Mouse (Mus musculus): ENCODE data around the gene Dhrs4. TPM values are rescaled to one million over a fixed set of nuclear protein-coding genes. Genes with fewer than 3 reads are reported as not detected.

The Dhrs4 gene
- polyA plus RNA-seq, 1 experiment from 2014 or later, result 49.6 TPM

DNA sequence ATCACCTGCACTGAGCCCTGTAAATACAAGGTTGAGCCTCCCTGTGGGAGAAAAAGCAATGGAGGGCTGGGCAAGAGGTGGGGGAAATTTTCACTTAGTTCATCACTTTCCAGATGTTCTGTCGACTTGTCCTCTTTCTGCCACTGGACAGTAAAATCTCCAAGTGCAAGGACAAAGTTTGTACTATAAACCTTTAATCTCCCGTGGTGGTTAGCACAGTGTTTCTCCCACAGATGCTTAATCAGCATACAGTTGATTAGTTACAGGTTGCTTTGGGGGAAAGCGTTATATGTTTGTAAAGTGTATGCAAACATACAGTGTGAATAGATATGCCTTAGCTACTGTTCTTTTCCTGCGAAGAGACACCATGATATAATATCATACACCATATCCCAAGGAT lies 12.1 kb upstream of the Dhrs4 start:
- Histone ChIP-seq H3K4me2 (replicated peaks) (no peak overlapping the region), H3K4me3 (no peak overlapping the region), H3K9me3 (no peaks in the 10 kb centered on the region), H3K4me1 (no peaks in the 10 kb centered on the region), H3K27me3 (no peaks in the 10 kb centered on the region), H3K27ac (replicated peaks) (no peak overlapping the region), H3K9ac (replicated peaks) (no peak overlapping the region), H3K36me3 (no peaks in the 10 kb centered on the region)
- 87% methylated on average over 4 of the region's 4 CpGs for WGBS
- ATAC-seq (replicated peaks), result no peak

GRCm38 (mm10) chr14:55467108-55467507 lies 11.4 kb upstream of the Dhrs4 start:
- Histone ChIP-seq H3K4me3 (no peak overlapping the region), H3K27ac (replicated peaks) (no peak overlapping the region), H3K4me1 (no peaks in the 10 kb centered on the region), H3K9me3 (no peaks in the 10 kb centered on the region), H3K9ac (replicated peaks) (no peak overlapping the region), H3K4me2 (replicated peaks) (no peak overlapping the region), H3K36me3 (no peaks in the 10 kb centered on the region), H3K27me3 (no peaks in the 10 kb centered on the region)
- no peak for ATAC-seq (replicated peaks)
- WGBS, result 84% methylated on average over 7 of the region's 7 CpGs

DNA sequence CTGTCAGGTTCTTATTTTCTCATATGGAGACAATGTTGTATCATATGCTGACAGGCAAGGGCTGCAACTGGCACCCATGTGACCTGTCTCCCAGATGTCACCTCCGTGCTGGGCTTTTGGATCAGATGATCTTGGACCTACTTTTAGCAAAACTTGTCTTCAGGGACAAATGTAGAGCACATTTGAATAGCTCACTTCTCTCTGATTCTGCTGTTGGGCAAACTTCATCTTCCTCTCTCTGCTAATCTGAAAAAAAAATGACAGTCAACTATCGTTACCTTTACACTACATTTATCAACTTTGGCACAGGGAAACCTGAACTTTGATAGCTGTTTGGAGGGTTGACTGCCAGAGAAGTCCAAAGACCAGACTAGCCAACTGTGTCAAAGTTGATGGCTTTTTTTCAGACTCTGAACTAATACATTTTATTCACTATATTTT lies 10.2 kb upstream of the Dhrs4 start:
- no peak for ATAC-seq (replicated peaks)
- H3K4me3 ChIP-seq, result no peak overlapping the region
- no peak overlapping the region for H3K4me2 ChIP-seq (replicated peaks)
- WGBS, result 95% methylated on average over 2 of the region's 2 CpGs
- H3K36me3 ChIP-seq, result no peaks in the 10 kb centered on the region
- no peaks in the 10 kb centered on the region for H3K9me3 ChIP-seq
- H3K27me3 ChIP-seq, result no peaks in the 10 kb centered on the region
- no peak overlapping the region for H3K9ac ChIP-seq (replicated peaks)
- no peak overlapping the region for H3K27ac ChIP-seq (replicated peaks)
- no peaks in the 10 kb centered on the region for H3K4me1 ChIP-seq

- no peaks in the 10 kb centered on the region for H3K36me3 ChIP-seq
- no peak overlapping the region for H3K9ac ChIP-seq (replicated peaks)
- no peaks in the 10 kb centered on the region for H3K4me1 ChIP-seq
- 82% methylated on average over 2 of the region's 2 CpGs for WGBS
- H3K4me2 ChIP-seq (replicated peaks), result no peak overlapping the region
- ATAC-seq (replicated peaks), result no peak
- no peaks in the 10 kb centered on the region for H3K27me3 ChIP-seq
- no peak overlapping the region for H3K4me3 ChIP-seq
- no peaks in the 10 kb centered on the region for H3K9me3 ChIP-seq
- no peak overlapping the region for H3K27ac ChIP-seq (replicated peaks)
These were observed 9.5 kb upstream of the Dhrs4 start for GRCm38 (mm10) chr14:55469041-55469440.

DNA sequence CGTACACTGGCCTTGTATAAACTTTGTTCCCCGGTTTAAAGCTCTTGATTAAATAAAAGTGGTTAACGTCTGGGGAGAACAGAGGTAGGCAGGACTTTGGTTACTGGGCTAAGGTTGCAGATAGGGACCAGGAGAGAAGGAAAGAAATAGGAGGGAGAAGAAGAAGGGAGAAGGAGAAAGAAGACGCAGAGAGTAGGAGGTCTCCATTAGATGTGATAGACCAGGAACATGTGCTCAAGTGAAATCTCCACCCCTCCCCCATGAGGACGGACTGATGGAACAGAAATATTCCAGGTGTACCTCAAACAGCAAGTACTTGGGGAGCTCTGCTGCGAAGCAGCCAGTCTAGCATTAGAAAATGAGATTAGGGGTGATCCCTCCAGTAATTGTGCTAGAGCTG lies 8.7 kb upstream of the Dhrs4 start:
- ATAC-seq (replicated peaks), result no peak
- Histone ChIP-seq H3K27ac (replicated peaks) (no peak overlapping the region), H3K4me1 (no peaks in the 10 kb centered on the region), H3K27me3 (no peaks in the 10 kb centered on the region), H3K4me3 (no peak overlapping the region), H3K9me3 (no peaks in the 10 kb centered on the region), H3K9ac (replicated peaks) (no peak overlapping the region), H3K36me3 (no peaks in the 10 kb centered on the region), H3K4me2 (replicated peaks) (no peak overlapping the region)
- WGBS, result 86% methylated on average over 6 of the region's 6 CpGs

DNA sequence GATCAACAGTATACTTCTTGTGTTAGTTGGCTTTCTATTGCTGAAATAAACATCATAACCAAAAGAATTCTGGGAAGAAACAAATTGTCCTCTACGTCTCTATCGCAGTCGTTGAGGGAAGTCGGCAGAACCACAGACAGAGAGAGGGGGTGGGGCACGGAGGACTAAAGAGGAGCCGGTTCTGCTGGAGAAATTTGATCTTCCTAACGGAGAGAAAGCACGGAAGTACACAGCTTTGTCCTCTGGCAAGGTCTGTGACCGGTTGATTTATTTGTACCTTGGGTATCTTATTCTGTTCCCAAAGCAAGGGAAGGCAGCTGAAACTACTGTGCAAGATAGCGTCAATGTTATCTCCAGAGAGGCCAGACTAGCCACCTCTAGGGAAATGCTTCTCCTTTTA lies 7.8 kb upstream of the Dhrs4 start:
- Histone ChIP-seq H3K4me1 (no peaks in the 10 kb centered on the region), H3K36me3 (no peaks in the 10 kb centered on the region), H3K4me3 (no peak overlapping the region), H3K27me3 (no peaks in the 10 kb centered on the region), H3K27ac (replicated peaks) (no peak overlapping the region), H3K9me3 (no peaks in the 10 kb centered on the region), H3K4me2 (replicated peaks) (no peak overlapping the region), H3K9ac (replicated peaks) (no peak overlapping the region)
- no peak for ATAC-seq (replicated peaks)
- WGBS, result 25% methylated on average over 10 of the region's 10 CpGs

DNA sequence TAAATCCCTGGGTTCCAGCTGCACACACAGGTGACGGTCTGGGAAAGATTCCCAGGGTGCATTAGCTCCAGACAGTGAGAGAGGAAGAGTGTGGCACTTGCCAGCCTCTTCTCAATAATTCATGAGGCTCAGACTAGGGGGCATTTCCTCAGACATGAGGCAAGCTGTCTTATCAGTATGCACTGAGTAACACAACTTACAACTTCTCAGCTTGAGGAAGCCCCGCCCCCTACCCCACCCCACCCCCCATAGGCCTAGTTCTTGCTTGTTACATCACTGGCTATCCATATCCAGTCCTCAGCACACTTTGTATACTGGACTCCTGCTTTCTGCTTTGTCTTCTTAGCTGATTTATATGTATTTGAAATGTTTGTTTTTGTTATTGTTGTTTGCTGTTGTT lies 2.9 kb upstream of the Dhrs4 start:
- Histone ChIP-seq H3K36me3 (no peaks in the 10 kb centered on the region), H3K27me3 (no peaks in the 10 kb centered on the region), H3K4me3 (no peak overlapping the region), H3K4me1 (peaks cover 6% of the 10 kb centered on the region; the same call in 1 of the 2 replicates), H3K9me3 (no peaks in the 10 kb centered on the region), H3K4me2 (replicated peaks) (no peak overlapping the region), H3K9ac (replicated peaks) (no peak overlapping the region), H3K27ac (replicated peaks) (no peak overlapping the region)
- 62% methylated on average over 2 of the region's 2 CpGs for WGBS
- ATAC-seq (replicated peaks), result no peak

DNA sequence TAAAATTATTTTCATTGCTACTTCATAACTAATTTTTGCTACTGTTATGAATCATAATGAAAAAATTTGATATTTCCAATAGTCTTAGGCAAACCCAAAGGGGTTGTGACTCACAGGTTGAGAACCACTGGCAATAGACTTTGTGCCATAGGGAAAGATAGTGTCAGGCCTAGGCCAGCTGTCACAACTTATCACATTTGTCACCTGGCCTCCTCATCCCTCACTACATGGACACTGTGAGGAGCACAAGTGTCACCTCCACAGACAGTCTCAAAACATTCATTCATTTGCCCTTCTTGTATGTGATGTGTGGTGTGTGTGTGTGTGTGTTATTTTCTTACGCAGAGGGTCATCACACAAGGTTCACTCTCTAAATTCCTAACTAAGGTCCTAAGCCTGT lies 1.1 kb upstream of the Dhrs4 start:
- H3K4me3 ChIP-seq, result no peak overlapping the region
- no peak for ATAC-seq (replicated peaks)
- no peaks in the 10 kb centered on the region for H3K36me3 ChIP-seq
- H3K9ac ChIP-seq (replicated peaks), result no peak overlapping the region
- H3K9me3 ChIP-seq, result no peaks in the 10 kb centered on the region
- H3K27ac ChIP-seq (replicated peaks), result no peak overlapping the region
- 100% methylated on average over 1 of the region's 1 CpGs for WGBS
- H3K4me2 ChIP-seq (replicated peaks), result no peak overlapping the region
- H3K27me3 ChIP-seq, result no peaks in the 10 kb centered on the region
- peaks cover 6% of the 10 kb centered on the region; the same call in 1 of the 2 replicates for H3K4me1 ChIP-seq

GRCm38 (mm10) chr14:55477829-55478228 lies 729 bp upstream of the Dhrs4 start:
- 91% methylated on average over 5 of the region's 5 CpGs for WGBS
- peaks cover 6% of the 10 kb centered on the region; the same call in 1 of the 2 replicates for H3K4me1 ChIP-seq
- 0 out of 2 replicates have a peak, but pooled peaks have one; percentile 6 for ATAC-seq (replicated peaks)
- H3K4me2 ChIP-seq (replicated peaks), result no peak overlapping the region
- H3K36me3 ChIP-seq, result no peaks in the 10 kb centered on the region
- no peak overlapping the region for H3K4me3 ChIP-seq
- no peaks in the 10 kb centered on the region for H3K27me3 ChIP-seq
- H3K9ac ChIP-seq (replicated peaks), result no peak overlapping the region
- no peak overlapping the region for H3K27ac ChIP-seq (replicated peaks)
- H3K9me3 ChIP-seq, result no peaks in the 10 kb centered on the region

DNA sequence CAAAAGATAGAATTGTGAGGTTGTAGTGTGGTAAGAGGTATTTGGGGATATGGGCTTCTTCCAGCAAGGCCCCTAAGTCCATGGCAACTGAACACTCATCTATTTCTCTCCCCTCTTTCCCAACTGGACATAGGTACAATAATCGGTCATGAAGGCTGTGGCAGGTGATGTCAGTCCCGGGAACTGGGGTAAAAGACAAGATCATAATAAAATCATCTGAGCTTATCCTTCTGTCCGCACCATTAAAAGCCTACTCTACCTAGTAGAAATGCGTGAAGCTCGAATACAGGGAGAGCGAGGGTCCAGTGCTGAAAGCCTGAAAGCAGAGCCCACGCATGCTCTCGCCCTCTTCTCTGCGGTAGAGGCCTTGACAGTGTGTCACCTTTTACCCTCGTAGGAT lies 1.1 kb downstream of the Dhrs4 start:
- Histone ChIP-seq H3K36me3 (no peaks in the 10 kb centered on the region), H3K27ac (replicated peaks) (no peak overlapping the region), H3K4me3 (no peak overlapping the region), H3K27me3 (no peaks in the 10 kb centered on the region), H3K4me1 (peaks cover 14% of the 10 kb centered on the region), H3K9ac (replicated peaks) (no peak overlapping the region), H3K9me3 (no peaks in the 10 kb centered on the region), H3K4me2 (replicated peaks) (peak overlapping the region; percentile 52; the same call in 1 of the 2 replicates)
- ATAC-seq (replicated peaks), result no peak
- 94% methylated on average over 10 of the region's 10 CpGs for WGBS

- peaks cover 16% of the 10 kb centered on the region for H3K4me1 ChIP-seq
- no peaks in the 10 kb centered on the region for H3K36me3 ChIP-seq
- 32% methylated on average over 5 of the region's 5 CpGs for WGBS
- peak overlapping the region; percentile 87 for H3K27ac ChIP-seq (replicated peaks)
- no peak overlapping the region for H3K4me3 ChIP-seq
- no peak overlapping the region for H3K9ac ChIP-seq (replicated peaks)
- peak; percentile 92 for ATAC-seq (replicated peaks)
- no peak overlapping the region for H3K4me2 ChIP-seq (replicated peaks)
- H3K9me3 ChIP-seq, result no peaks in the 10 kb centered on the region
- H3K27me3 ChIP-seq, result no peaks in the 10 kb centered on the region
These were observed 6.0 kb downstream of the Dhrs4 start for GRCm38 (mm10) chr14:55484430-55485085.

DNA sequence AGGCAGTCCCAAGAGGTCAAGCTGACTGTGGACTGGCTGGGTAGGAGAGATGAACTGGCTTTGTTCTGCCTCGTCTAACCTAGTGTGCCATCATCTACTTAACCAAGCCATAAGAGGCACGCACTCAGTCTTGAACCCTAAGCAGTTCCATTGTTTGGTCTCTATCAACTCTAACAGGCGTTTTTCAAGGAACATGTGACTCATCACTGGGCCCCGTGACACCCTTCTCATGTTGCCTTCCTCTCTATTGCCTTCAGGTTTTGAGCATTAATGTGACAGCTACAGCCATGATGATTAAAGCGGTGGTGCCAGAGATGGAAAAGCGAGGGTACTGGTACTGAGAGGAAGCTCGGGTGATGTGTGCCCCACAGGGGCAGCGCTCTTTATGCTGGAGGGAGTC lies 8.3 kb downstream of the Dhrs4 start:
- H3K27me3 ChIP-seq, result no peaks in the 10 kb centered on the region
- no peak for ATAC-seq (replicated peaks)
- WGBS, result 90% methylated on average over 8 of the region's 8 CpGs

More for the DNA sequence above, 8.3 kb downstream of the Dhrs4 start:
- Histone ChIP-seq H3K27ac (replicated peaks) (no peak overlapping the region), H3K9ac (replicated peaks) (no peak overlapping the region), H3K4me3 (no peak overlapping the region), H3K36me3 (no peaks in the 10 kb centered on the region), H3K4me2 (replicated peaks) (no peak overlapping the region), H3K4me1 (peaks cover 28% of the 10 kb centered on the region), H3K9me3 (no peaks in the 10 kb centered on the region)
